Comparison of ENCODE assay signal across 11 mouse cellular contexts in genomic region chr13:115054783-115055182, GRCm38 (mm10). TPM values are rescaled to one million over a fixed set of nuclear protein-coding genes. Genes with fewer than 3 reads are reported as not detected.
DNase-seq lines count a peak whose midpoint lies in the region; ATAC-seq lines count a peak whose summit lies in the region.
"Had no signal": no experiment of that assay in that cellular context is flagged by ENCODE, and none has a peak within 500 bp of the region (broad histone marks: within the 10 kb centered on the region; RNA-seq: fewer than 3 reads in every experiment).

No protein-coding gene starts in this region.

- H3K9ac ChIP-seq in heart, embryonic 13.5 days = no peak overlapping the region

- H3K27ac ChIP-seq in heart, embryonic 13.5 days (replicated peaks) = peak overlapping the region; percentile 65

- peaks cover 41% of the 10 kb centered on the region for H3K4me1 ChIP-seq in heart, embryonic 13.5 days
- H3K4me1 ChIP-seq: megakaryocyte, embryonic 14.5 days had no signal

- no peak for DNase-seq in heart, postnatal 4 days
- DNase-seq in ovary, postnatal 10 days (ENCODE audit: low spot score) = peak; percentile 2
- DNase-seq in ovary, postnatal 36 days (ENCODE audit: low spot score) = no peak
- DNase-seq in kidney, postnatal 14 days = peak; percentile 30
- no peak for DNase-seq in spleen, adult 18-20 months
- no peak for DNase-seq in urinary bladder, postnatal 36 days (ENCODE audit: low spot score in 2 of 2)
- no peak for DNase-seq in spleen, postnatal 4 days (ENCODE audit: low spot score in 2 of 2)
- DNase-seq: cerebellum, postnatal 25 days; right cerebral cortex, postnatal 14 days had no signal

- H3K4me2 ChIP-seq in heart, embryonic 13.5 days = peak overlapping the region; percentile 42

- H3K9me3 ChIP-seq in heart, embryonic 13.5 days = no peaks in the 10 kb centered on the region
- H3K9me3 ChIP-seq: megakaryocyte, embryonic 14.5 days had no signal

- 0 out of 2 replicates have a peak, but pooled peaks cover 5% of the 10 kb centered on the region for H3K36me3 ChIP-seq in heart, embryonic 13.5 days

- 52% methylated on average over 9 of the region's 9 CpGs for WGBS in heart, embryonic 13.5 days

- no peaks in the 10 kb centered on the region for H3K27me3 ChIP-seq in heart, embryonic 13.5 days (replicated peaks)
- H3K27me3 ChIP-seq: megakaryocyte, embryonic 14.5 days had no signal

- ATAC-seq in heart, embryonic 13.5 days (ENCODE audit: extremely low read depth, insufficient number of reproducible peaks, low FRiP score, low TSS enrichment) = no peak

- H3K4me3 ChIP-seq in heart, embryonic 13.5 days = no peak overlapping the region
- H3K4me3 ChIP-seq: megakaryocyte, embryonic 14.5 days had no signal

RNA-seq across cellular contexts. Expression of gene Pelo, which starts 35.2 kb away (rescaled TPM):
- 7.4 and 7.9 TPM in 2 replicates for polyA plus RNA-seq in heart, embryonic 13.5 days (2015; fragmentation: Nextera tagmentation; extraction: Ambion mirVana)
- 10 to 100 TPM; 34.5 to 37.0 TPM for total RNA-seq in heart, postnatal 4 days (2021)

RNA-seq across cellular contexts. Expression of gene Gm49395, which starts 46.9 kb away (rescaled TPM):
- 7.8 and 9.5 TPM in 2 replicates for polyA plus RNA-seq in heart, embryonic 13.5 days (2015; fragmentation: Nextera tagmentation; extraction: Ambion mirVana)
- total RNA-seq in heart, postnatal 4 days (2021) = 10 to 100 TPM; 25.0 to 27.5 TPM

RNA-seq across cellular contexts. Expression of gene Itga1, which starts 47.0 kb away (rescaled TPM):
- 22.5 and 26.2 TPM in 2 replicates for polyA plus RNA-seq in heart, embryonic 13.5 days (2015; fragmentation: Nextera tagmentation; extraction: Ambion mirVana)
- total RNA-seq in heart, postnatal 4 days (2021) = 10 to 100 TPM; 82.4 to 86.8 TPM

Comparison
In these comparisons a context has a peak if more than half of its experiments do, and no peak if none do; other contexts are left out.
1. DNase-seq: peak in ovary, postnatal 10 days (single experiment) and kidney, postnatal 14 days (single experiment); none in heart, postnatal 4 days (single experiment), ovary, postnatal 36 days (single experiment), spleen, adult 18-20 months (0 of 2), urinary bladder, postnatal 36 days (0 of 2) and spleen, postnatal 4 days (0 of 2).